Mouse (Mus musculus) cortical plate, adult 2 months (tissue): ENCODE data around the gene Snapc2.

ENCODE experiments used
- CTCF ChIP-seq: fragments of 200-500 bp; IDR thresholded peaks from 2 replicates; pipeline ENCODE4 v1.5.1; 2011; ENCODE audit warnings: mild to moderate bottlenecking, control low read depth, low read length; ENCODE audit not compliant: insufficient read depth; ENCODE audit errors: extremely low read depth
- POLR2A ChIP-seq: fragments of 200-500 bp; IDR thresholded peaks from 2 replicates; pipeline ENCODE4 v1.6.1; 2011; ENCODE audit warnings: mild to moderate bottlenecking, low read length, control low read depth; ENCODE audit not compliant: insufficient read depth; ENCODE audit errors: extremely low read depth

GRCm38 (mm10) chr8:4247951-4248540, 4.8 kb upstream of the Snapc2 start, which contains the start of gene Tgfbr3l:
- TF ChIP-seq CTCF (no peak), POLR2A (no peak)
